Mouse (Mus musculus) telencephalon, adult 2 months (tissue): ENCODE results near the gene Nlrc5.

Source experiments
- DNase-seq: peaks from one replicate; pipeline ENCODE4 v3.0.0-alpha.2; 2011; ENCODE audit warnings: low read depth, low spot score

Gene Nlrc5

DNA sequence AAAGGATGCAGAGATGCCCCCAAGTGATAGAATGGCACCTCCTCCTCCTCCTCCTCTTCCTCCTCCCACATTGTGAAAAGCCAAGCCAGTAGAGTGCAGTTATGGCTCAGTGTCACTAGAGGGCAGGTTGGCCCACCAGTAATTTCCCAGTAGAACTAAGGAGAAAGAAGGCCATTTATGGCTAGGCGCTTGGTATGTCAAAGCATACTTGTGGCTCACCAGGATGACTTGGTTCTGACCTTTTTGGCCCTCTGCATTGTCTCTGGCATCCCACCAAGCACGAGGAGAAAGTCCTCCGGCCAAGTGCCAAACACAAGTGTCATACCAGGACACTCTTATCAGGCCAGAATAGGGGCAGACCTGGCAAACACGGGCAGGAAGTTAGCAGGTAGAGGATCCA lies 94.1 kb downstream of the Nlrc5 start:
- peak; percentile 42 for DNase-seq

- DNase-seq: no peak
Observed at GRCm38 (mm10) chr8:94529875-94530274, 95.7 kb downstream of the Nlrc5 start.

- DNase-seq: no peak
Observed at GRCm38 (mm10) chr8:94530643-94531042, 96.5 kb downstream of the Nlrc5 start.

DNA sequence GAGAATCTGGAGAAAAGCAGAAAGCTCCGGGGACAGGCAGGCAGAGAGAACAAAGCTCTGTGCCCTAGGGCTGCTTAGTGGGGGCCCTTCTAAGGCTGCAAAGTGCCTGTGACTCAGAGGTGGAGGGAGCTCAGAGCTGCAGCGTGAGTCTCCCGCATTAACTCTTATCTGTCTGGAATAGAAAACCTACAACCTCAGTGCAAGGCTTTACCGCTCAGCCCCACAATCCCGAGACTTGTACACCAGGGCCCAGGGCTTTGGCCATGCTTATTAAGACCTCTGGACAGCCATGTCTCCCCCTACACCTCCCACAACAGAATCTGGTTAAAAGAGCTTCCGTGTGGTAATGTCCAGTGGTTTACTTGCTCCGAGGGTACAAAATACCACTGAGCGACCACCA lies 97.8 kb downstream of the Nlrc5 start:
- no peak for DNase-seq

DNA sequence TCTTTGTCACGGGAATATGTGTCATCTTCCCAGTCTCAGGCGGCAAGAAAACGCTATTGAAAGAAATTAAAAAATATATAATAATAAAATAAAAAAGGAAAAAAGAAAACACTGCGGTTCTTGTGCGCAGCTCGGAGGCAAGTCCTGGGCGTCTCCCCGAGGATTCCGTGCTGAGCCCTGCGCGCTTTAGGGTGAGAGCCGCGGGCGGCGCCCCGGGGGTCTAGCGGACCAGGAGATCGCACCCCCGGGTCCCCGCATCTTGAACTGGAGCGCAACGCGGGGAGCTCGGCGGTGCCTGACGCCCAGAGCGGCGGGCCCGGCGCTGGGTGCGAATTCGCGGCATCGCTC lies 98.3 kb downstream of the Nlrc5 start:
- no peak for DNase-seq

- no peak for DNase-seq
Observed at GRCm38 (mm10) chr8:94532873-94533671, 98.9 kb downstream of the Nlrc5 start, which contains the start of gene Cpne2. TSS of gene Cpne2 (plus strand) at chr8:94532990.

DNA sequence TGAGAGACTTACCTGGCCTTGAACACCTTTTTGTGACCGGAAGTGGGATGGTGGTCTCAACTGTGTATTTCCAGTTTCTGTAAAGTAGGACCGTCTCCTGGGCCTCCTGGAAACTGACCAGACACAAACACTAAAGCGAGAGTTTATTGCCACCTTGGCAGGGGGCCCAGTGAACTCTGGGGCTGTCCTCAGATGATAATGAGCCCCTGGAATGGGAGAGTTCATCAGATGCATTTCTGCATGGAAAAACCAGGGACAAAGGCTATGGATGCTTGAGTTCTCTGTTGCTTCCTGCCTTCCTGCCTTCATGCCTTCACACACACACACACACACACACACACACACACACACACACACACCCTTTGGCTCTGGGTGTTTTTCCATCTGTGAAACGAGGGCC lies 100.5 kb downstream of the Nlrc5 start:
- no peak for DNase-seq

DNA sequence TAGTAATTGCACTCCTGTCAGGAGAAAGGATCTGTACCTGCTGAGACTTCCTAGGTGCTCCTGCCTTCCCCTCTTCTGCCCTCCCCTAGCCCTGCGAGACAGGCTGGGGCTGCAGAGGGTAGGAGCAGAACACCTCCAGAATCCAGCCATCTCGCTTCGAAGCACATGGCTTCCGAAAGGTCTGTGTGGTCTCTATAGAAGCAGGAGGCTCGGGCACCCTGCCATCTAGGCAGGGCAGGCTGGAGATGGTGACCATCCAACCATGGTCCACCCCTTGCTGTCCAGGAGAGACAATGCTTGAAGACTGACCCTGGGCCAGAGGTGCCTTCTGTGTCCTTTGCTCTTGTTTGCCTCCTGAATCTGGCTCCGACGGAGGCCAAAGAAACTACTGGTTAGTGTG lies 101.5 kb downstream of the Nlrc5 start:
- DNase-seq: no peak

DNA sequence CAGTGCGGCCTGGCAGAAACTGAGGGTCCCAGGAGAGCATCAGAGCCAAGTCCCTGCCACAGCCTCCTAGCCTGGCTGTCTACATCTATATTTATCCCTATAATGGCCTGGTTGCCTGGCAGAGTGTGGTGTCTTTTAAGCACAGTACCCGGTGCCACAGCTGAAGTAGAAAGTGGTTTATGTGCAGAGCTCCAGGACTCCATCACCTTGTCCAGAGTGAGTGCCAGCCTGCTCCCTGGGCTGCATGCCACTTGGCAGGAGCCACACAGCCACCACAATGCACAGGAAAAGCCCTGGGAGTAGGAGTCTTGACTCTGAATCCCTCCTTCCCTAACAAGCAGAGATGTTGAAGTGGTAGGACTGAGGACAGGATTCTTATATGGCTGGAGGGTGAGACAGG lies 103.3 kb downstream of the Nlrc5 start:
- no peak for DNase-seq

- no peak for DNase-seq
Observed at GRCm38 (mm10) chr8:94540025-94540424, 105.9 kb downstream of the Nlrc5 start.

GRCm38 (mm10) chr8:94540889-94541795 lies 107.0 kb downstream of the Nlrc5 start:
- DNase-seq: no peak

- DNase-seq: no peak
Observed at GRCm38 (mm10) chr8:94543981-94544380, 109.8 kb downstream of the Nlrc5 start.

- DNase-seq: no peak
Observed at GRCm38 (mm10) chr8:94549041-94549440, 114.9 kb downstream of the Nlrc5 start.

- no peak for DNase-seq
Observed at GRCm38 (mm10) chr8:94549482-94549881, 115.3 kb downstream of the Nlrc5 start.

DNA sequence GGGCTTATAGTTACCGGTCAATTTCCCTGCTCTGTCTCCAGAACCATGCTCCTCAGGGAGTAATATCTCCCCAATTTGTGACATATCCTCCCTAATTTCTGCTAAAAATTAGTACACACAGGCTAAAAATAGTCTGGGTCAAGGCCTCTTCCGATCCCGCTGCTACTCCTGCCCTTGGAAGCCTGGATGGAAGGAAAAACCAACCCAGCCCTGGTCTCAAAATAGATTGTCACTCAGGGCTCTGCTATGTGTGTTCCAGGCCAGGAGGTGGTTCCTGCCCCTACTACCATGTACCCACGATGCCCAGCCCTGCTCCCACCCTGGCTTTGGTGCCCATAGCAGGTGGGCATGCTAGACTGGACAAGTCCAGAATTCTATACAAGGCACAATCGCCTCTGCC lies 115.8 kb downstream of the Nlrc5 start:
- no peak for DNase-seq

GRCm38 (mm10) chr8:94551471-94552422 lies 117.6 kb downstream of the Nlrc5 start:
- DNase-seq: peak; percentile 72

DNA sequence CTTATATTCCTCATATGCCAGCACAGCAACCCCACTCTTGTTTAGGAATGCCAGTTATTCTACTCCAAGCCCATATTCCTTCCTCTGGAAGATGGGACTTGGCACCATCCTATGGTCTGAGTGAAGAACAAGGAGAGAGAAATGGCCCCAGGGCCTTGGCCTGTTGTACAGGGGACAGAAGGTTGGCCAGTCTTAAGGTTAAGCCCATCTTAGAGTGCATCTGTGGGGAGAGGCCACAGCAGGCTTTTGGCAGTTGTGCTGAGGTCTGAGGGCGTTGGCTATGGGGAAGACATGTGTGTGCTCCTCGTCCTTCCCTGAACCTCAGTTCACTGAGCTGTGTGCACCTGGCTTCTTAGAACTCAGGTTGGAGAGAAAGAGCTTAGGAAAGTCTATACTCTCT lies 118.5 kb downstream of the Nlrc5 start:
- no peak for DNase-seq

DNA sequence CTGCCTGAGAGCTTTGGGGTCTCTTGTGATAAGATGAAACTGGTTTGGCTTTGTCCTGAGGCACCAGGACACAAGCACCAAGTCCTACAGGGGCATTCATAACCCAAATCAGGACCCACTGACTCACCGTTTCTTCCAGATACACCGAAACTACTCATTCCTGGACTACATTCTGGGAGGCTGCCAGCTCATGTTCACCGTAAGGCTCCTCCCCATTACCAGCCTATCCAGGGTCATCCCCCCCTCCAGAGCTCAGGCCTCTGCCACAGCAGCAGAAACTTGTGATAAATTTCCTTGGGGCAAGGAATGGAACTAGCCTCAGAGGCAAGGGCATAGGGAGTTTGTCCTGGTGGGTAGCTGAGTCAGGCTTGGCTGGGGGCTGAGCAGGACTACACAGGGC lies 123.1 kb downstream of the Nlrc5 start:
- DNase-seq: no peak

DNA sequence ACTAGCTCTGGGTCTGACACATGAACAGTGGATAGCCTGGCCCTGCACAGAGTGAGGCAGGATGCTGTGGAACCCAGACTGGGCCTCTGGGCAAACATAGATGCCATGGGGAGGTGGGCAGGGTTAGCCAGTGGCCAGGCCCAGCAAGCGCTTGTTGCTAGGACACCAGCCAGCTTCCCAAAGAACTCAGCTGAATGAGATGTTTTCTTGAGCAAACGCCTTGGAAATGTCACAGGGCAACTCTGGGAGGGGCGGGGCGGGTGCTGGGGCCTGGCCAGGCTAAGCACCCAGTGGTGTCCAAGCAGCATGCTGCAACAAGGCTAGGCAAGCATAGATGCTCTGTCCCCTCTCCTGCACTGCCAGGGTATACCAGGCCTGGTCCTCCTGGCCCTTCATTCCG lies 127.1 kb downstream of the Nlrc5 start:
- no peak for DNase-seq

DNA sequence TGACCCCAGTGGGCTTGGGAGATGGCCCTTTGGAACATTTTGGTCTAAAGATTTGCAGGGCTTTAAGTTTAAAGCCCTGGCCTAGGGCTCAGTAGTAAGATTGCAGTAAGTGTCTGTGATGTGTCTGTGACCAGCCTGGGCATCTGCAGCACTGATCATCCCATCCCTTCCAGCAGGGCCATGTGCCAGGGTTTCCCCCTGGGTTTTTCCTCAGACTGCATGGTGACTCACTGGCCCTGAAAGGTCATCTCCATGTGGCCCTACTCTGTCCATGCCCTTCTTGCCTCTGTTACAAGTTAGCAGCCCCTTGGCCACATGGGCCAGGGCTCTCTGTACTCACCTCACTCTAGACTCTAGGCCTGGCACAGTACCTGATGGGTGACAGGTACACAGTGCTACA lies 130.3 kb downstream of the Nlrc5 start:
- DNase-seq: no peak

DNA sequence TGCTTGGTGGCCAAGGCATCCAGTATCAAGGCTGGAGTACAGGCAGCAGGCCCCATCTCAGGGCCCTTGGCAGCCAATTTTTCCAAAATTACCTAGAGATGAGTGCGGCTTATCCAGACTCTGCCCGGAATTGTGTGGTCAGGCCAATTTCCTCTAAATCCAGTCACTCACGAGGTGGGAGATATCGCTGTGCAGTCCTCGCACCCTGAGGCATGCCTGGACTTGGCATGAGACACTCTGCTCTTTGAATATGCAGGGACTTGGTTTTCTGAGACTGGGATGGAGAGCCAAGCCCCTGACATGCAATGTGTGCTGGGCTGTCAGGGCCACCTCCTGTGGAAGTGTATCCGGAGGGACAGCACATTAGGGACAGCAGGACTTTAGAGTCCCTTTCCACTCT lies 131.9 kb downstream of the Nlrc5 start:
- DNase-seq: no peak
